Mouse (Mus musculus) C2C12 (cell line): ENCODE data around the gene Pan3.
"Not testable (repeated sequence)": the region's sequence is repeated elsewhere in the genome, so short reads cannot be mapped to it uniquely, and the experiment has no call there.

ENCODE experiments used
- CEBPB ChIP-seq: IDR thresholded peaks from one replicate; pipeline ENCODE4 v1.6.1; 2011; ENCODE audit warnings: low read depth, mild to moderate bottlenecking, control low read depth, moderate library complexity
- CTCF ChIP-seq: IDR thresholded peaks from one replicate; pipeline ENCODE4 v1.5.1; 2011; ENCODE audit not compliant: control insufficient read depth, insufficient read depth, insufficient read length
- MAX ChIP-seq: IDR thresholded peaks from one replicate; pipeline ENCODE4 v1.6.1; 2011; ENCODE audit warnings: mild to moderate bottlenecking, control low read depth
- MYOD1 ChIP-seq: IDR thresholded peaks from one replicate; pipeline ENCODE4 v1.6.1; 2011; ENCODE audit warnings: low read depth; ENCODE audit not compliant: control insufficient read depth, insufficient read length
- MYOG ChIP-seq: IDR thresholded peaks from one replicate; pipeline ENCODE4 v1.6.1; 2011; ENCODE audit not compliant: control insufficient read depth, insufficient read length; ENCODE audit errors: extremely low read depth
- USF1 ChIP-seq: IDR thresholded peaks from one replicate; pipeline ENCODE4 v1.6.1; 2011; ENCODE audit warnings: low read depth, mild to moderate bottlenecking, control low read depth, moderate library complexity

GRCm38 (mm10) chr5:147557641-147558040 is 127.7 kb downstream of the Pan3 start:
- not testable (repeated sequence) for TF ChIP-seq CTCF, USF1, MAX, CEBPB, MYOG, MYOD1
